Mouse (Mus musculus): ENCODE results near the gene Actr8.

The Actr8 gene

GRCm38 (mm10) chr14:30039413-30039812, 61.3 kb downstream of the Actr8 start:
- DNase-seq (ENCODE audit: low spot score in 2 of 2): no peak

GRCm38 (mm10) chr14:30041836-30042235, 63.7 kb downstream of the Actr8 start:
- DNase-seq (ENCODE audit: low spot score in 2 of 2): no peak

DNA sequence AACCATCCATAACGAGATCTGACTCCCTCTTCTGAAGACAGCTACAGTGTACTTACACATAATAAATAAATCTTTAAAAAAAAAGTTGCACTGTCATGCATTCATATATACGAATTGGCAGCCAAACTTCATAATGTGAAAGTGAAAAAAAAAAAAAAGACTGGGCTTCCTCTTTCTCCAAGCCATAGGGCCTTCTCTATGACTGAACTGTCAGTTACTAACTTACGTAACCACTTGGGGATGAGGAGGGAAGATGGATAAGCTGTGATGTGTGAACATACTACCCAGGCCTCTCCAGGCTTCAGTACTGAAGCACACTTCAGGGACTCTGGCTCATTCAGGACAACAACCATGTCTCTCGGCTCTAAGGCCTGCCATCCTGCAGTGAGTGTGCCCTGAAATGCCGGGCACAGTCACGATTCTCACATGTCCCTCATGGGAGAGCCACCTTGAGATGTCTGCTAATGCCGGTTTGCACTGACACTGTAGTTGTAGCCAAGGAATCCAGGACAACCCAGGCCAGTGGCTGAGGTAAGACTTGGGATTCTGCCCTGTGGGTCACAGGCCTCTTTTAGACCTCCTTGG, 65.3 kb downstream of the Actr8 start:
- DNase-seq (ENCODE audit: low spot score in 2 of 2): no peak

DNA sequence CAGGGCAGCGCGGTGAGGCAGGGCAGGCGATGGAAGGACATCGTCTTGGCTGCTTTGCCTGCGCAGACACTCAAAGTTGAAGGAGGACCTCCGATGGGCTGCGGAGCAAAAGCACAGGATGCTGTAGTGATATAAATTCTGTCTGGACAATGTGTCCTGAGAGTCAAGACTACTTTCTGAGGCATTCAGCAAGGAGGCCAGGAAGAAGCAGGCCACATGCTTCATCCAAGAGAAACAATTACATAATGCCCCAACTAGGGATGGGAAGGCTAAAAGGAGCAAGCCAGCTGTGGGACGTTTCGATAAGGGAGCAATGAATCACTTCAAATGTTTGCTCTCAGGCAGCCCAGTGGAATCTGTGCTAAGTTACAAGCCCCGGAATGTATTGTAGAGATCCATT, 67.1 kb downstream of the Actr8 start:
- no peak for DNase-seq (ENCODE audit: low spot score in 2 of 2)

- DNase-seq (ENCODE audit: low spot score in 2 of 2): no peak
These were observed 67.6 kb downstream of the Actr8 start for GRCm38 (mm10) chr14:30045704-30046220.

- DNase-seq (ENCODE audit: low spot score in 2 of 2): no peak
These were observed 68.8 kb downstream of the Actr8 start for GRCm38 (mm10) chr14:30046976-30047375.

DNA sequence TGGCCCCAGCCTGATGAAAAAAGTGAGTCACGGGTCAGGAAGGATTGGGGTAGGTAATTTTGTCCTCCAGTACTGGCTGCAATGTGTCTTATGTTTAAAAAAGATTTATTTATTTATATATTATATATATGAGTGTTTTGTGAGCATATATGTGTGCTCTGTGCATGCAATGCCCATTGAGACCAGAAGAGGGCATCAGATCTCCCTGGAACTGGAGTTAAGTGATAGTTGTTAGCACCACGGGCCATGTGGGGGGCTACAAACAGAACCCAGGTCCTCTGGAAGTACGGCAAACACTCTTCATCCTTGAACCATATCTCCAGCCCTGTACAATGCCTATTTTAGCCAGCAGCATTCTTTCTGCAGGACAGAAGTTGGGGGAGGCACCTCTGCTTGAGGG, 69.9 kb downstream of the Actr8 start:
- DNase-seq (ENCODE audit: low spot score in 2 of 2): no peak

DNA sequence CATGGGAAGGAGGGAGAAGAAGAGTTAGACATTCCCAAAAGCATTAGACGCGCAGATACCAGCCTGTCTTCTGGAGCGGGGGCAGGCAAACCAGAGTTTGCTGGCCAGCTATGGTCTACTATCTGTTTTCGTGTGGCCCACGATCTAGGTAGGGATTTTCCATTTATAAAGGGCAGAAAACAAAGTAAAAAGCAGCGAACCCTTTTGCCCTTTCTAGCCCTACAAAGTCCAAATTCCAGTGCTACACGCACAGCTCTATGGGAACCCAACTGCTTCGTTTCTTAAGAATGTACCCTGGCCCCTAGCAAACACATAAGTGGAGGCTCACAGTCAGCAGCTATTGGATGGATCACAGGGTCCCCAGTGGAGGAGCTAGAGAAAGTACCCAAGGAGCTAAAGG, 72.1 kb downstream of the Actr8 start:
- no peak for DNase-seq (ENCODE audit: low spot score in 2 of 2)

- DNase-seq (ENCODE audit: low spot score in 2 of 2): no peak
These were observed 76.8 kb downstream of the Actr8 start for GRCm38 (mm10) chr14:30054922-30055321.
